Mouse (Mus musculus): Measurements from ENCODE around the gene Exph5.

GRCm38 (mm10) chr9:53307904-53308303 lies 6.4 kb downstream of the Exph5 start:
- TF ChIP-seq CTCF (IDR thresholded peaks at IDR 0.05; ENCODE audit: borderline replicate concordance, insufficient read depth, low read depth, low read length) (no peak), POLR2A (IDR thresholded peaks at IDR 0.05; ENCODE audit: borderline replicate concordance, insufficient read depth, low read length) (no peak)

All from cerebellum, adult 2 months (tissue).